In genomic region chr13:46724371-46724770, GRCm38 (mm10) we compare ENCODE assay signal across 9 mouse cellular contexts. TPM values are rescaled to one million over a fixed set of nuclear protein-coding genes. Genes with fewer than 3 reads are reported as not detected.
A peak's percentile ranks its signal among the peaks of the same experiment; 100 is the strongest.
DNase-seq lines count a peak whose midpoint lies in the region; ATAC-seq lines count a peak whose summit lies in the region.
"Had no signal": no experiment of that assay in that cellular context is flagged by ENCODE, and none has a peak within 500 bp of the region (broad histone marks: within the 10 kb centered on the region; RNA-seq: fewer than 3 reads in every experiment).

No protein-coding gene starts in this region.

- no peaks in the 10 kb centered on the region for H3K36me3 ChIP-seq in heart, embryonic 16.5 days (ENCODE audit: control insufficient read depth, insufficient read depth)
- H3K36me3 ChIP-seq in midbrain, embryonic 14.5 days (ENCODE audit: control insufficient read depth, insufficient read depth, low read length): no peaks in the 10 kb centered on the region
- peaks cover 8% of the 10 kb centered on the region; the same call in 1 of the 2 replicates for H3K36me3 ChIP-seq in midbrain, embryonic 10.5 days

- no peak overlapping the region for H3K9ac ChIP-seq in heart, embryonic 16.5 days (ENCODE audit: low read length)
- H3K9ac ChIP-seq in midbrain, embryonic 14.5 days (replicated peaks; ENCODE audit: low read length): no peak overlapping the region

- no peak for ATAC-seq in heart, embryonic 16.5 days (replicated peaks; ENCODE audit: extremely low read depth, insufficient read depth, low FRiP score)
- no peak for ATAC-seq in midbrain, embryonic 14.5 days (ENCODE audit: low FRiP score, low TSS enrichment)
- ATAC-seq in frontal cortex, adult (ENCODE audit: low TSS enrichment): no peak

- no peaks in the 10 kb centered on the region for H3K9me3 ChIP-seq in heart, embryonic 16.5 days (replicated peaks; ENCODE audit: control insufficient read depth, low read length)
- H3K9me3 ChIP-seq in midbrain, embryonic 14.5 days (ENCODE audit: control insufficient read depth, low read length): no peaks in the 10 kb centered on the region
- no peaks in the 10 kb centered on the region for H3K9me3 ChIP-seq in midbrain, embryonic 10.5 days (replicated peaks)

- no peak for DNase-seq in heart, adult 11 months
- DNase-seq in midbrain, embryonic 14.5 days: no peak
- DNase-seq in midbrain, embryonic 10.5 days (ENCODE audit: low spot score): no peak
- peak; percentile 59 for DNase-seq in brain, adult 2 months (ENCODE audit: low read depth, low spot score)
- peak; percentile 17 for DNase-seq in retina, postnatal 1 day
- no peak for DNase-seq in left cerebral cortex, adult 8-10 months (ENCODE audit: low spot score in 2 of 2)
- DNase-seq: adrenal gland, postnatal 36 days had no signal

- H3K4me3 ChIP-seq in heart, embryonic 16.5 days (ENCODE audit: low read length): no peak overlapping the region
- H3K4me3 ChIP-seq in midbrain, embryonic 14.5 days (replicated peaks; ENCODE audit: low read depth, low read length): no peak overlapping the region
- H3K4me3 ChIP-seq in midbrain, embryonic 10.5 days: no peak overlapping the region

- no peaks in the 10 kb centered on the region for H3K27me3 ChIP-seq in heart, embryonic 16.5 days (ENCODE audit: control insufficient read depth, insufficient read depth, low read length)
- H3K27me3 ChIP-seq in midbrain, embryonic 14.5 days (ENCODE audit: control insufficient read depth, insufficient read depth, low read length): no peaks in the 10 kb centered on the region
- H3K27me3 ChIP-seq in midbrain, embryonic 10.5 days (ENCODE audit: low read depth, poor library complexity, severe bottlenecking): no peaks in the 10 kb centered on the region

- 0 out of 2 replicates have a peak overlapping the region, but pooled peaks have one; percentile 1 for H3K4me2 ChIP-seq in heart, embryonic 16.5 days (ENCODE audit: low read depth, low read length)
- peak overlapping the region; percentile 83 for H3K4me2 ChIP-seq in midbrain, embryonic 14.5 days (ENCODE audit: low read length)

- H3K27ac ChIP-seq in heart, embryonic 16.5 days (ENCODE audit: low read length): no peak overlapping the region
- H3K27ac ChIP-seq in midbrain, embryonic 14.5 days (replicated peaks; ENCODE audit: low read depth, low read length): no peak overlapping the region
- no peak overlapping the region for H3K27ac ChIP-seq in midbrain, embryonic 10.5 days (replicated peaks)

- peaks cover 16% of the 10 kb centered on the region for H3K4me1 ChIP-seq in heart, embryonic 16.5 days (ENCODE audit: control insufficient read depth, insufficient read depth, low read length)
- peaks cover 17% of the 10 kb centered on the region for H3K4me1 ChIP-seq in midbrain, embryonic 14.5 days (ENCODE audit: control insufficient read depth, insufficient read depth, low read length)
- peaks cover 27% of the 10 kb centered on the region for H3K4me1 ChIP-seq in midbrain, embryonic 10.5 days

RNA-seq across cellular contexts. Expression of gene Nup153, which starts 3.4 kb away (rescaled TPM):
- 12.7 and 12.9 TPM in 2 replicates for polyA plus RNA-seq in heart, embryonic 16.5 days (2015; fragmentation: Nextera tagmentation; extraction: Ambion mirVana)
- polyA plus RNA-seq in midbrain, embryonic 14.5 days (2014; fragmentation: Nextera tagmentation; extraction: Ambion mirVana): 30.2 and 30.4 TPM in 2 replicates
- 28.6 and 31.1 TPM in 2 replicates for polyA plus RNA-seq in midbrain, embryonic 10.5 days (2016; fragmentation: Nextera tagmentation; extraction: Ambion mirVana)
- 10 to 100 TPM; 47.2 to 54.8 (median 50.0) TPM for total RNA-seq in left cerebral cortex, adult 8-10 months (2022)

RNA-seq across cellular contexts. Expression of gene Fam8a1, which starts 55.0 kb away (rescaled TPM):
- polyA plus RNA-seq in heart, embryonic 16.5 days (2015; fragmentation: Nextera tagmentation; extraction: Ambion mirVana): 8.2 TPM in 2 replicates
- 19.2 and 27.0 TPM in 2 replicates for polyA plus RNA-seq in midbrain, embryonic 14.5 days (2014; fragmentation: Nextera tagmentation; extraction: Ambion mirVana)
- 8.5 and 9.5 TPM in 2 replicates for polyA plus RNA-seq in midbrain, embryonic 10.5 days (2016; fragmentation: Nextera tagmentation; extraction: Ambion mirVana)
- total RNA-seq in left cerebral cortex, adult 8-10 months (2022): 10 to 100 TPM; 79.0 to 84.9 (median 81.5) TPM

Comparison
In these comparisons a context has a peak if more than half of its experiments do, and no peak if none do; other contexts are left out.
1. DNase-seq: peak in brain, adult 2 months (single experiment) and retina, postnatal 1 day (single experiment); none in heart, adult 11 months (single experiment), midbrain, embryonic 14.5 days (single experiment), midbrain, embryonic 10.5 days (single experiment) and left cerebral cortex, adult 8-10 months (0 of 2).